Comparison of ENCODE assay signal across 13 mouse cellular contexts in the genomic region with DNA sequence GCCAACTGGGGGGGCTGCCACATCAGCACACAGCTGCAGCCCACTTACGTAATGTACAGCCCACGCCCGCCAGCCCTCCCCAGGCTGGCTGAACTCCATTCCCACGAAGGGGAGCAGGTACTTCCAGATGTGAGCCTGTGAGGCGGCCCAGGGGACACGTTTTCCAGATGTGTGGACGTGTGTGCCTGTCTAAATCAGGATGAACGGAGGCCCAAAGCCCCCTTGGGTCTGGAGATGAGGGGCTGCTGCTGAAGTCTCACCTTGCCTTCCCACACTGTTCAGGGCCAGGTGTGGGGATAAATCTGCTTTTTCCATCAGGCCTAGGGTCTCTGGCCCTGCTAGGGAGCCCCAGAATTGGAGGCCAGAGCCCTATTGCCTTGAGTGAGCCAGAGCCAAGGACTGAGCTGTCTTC. TPM values are rescaled to one million over a fixed set of nuclear protein-coding genes. Genes with fewer than 3 reads are reported as not detected.
DNase-seq lines count a peak whose midpoint lies in the region; ATAC-seq and TF ChIP-seq lines count a peak whose summit lies in the region.
"Had no signal": no experiment of that assay in that cellular context is flagged by ENCODE, and none has a peak within 500 bp of the region (broad histone marks: within the 10 kb centered on the region; RNA-seq: fewer than 3 reads in every experiment).

No protein-coding gene starts in this region.

- H3K36me3 ChIP-seq in heart, embryonic 11.5 days (ENCODE audit: control insufficient read depth, insufficient read depth, low read length), result peaks cover 3% of the 10 kb centered on the region; the same call in 1 of the 2 replicates
- H3K36me3 ChIP-seq in intestine, embryonic 15.5 days, result peaks cover 30% of the 10 kb centered on the region
- peaks cover 9% of the 10 kb centered on the region for H3K36me3 ChIP-seq in stomach, postnatal 0 days (ENCODE audit: control insufficient read depth, insufficient read depth, low read length)

- no peak for ATAC-seq in heart, embryonic 11.5 days (replicated peaks; ENCODE audit: insufficient number of reproducible peaks, low FRiP score, low TSS enrichment)
- ATAC-seq in intestine, embryonic 15.5 days, result no peak
- ATAC-seq in stomach, postnatal 0 days (ENCODE audit: low FRiP score, low TSS enrichment), result no peak
- ATAC-seq: activated CD4-positive, CD25-positive, alpha-beta regulatory T cell, adult 4 months had no signal

- intact Hi-C loops in heart, postnatal 14 days (cut with DNase I), result no loop called here

- H3K9ac ChIP-seq in heart, embryonic 11.5 days (ENCODE audit: low read depth, low read length), result peak overlapping the region; percentile 7; the same call in 1 of the 2 replicates
- H3K9ac ChIP-seq in intestine, embryonic 15.5 days, result peak overlapping the region; percentile 28
- peak overlapping the region; percentile 19 for H3K9ac ChIP-seq in stomach, postnatal 0 days (ENCODE audit: low read length)
- H3K9ac ChIP-seq: liver, embryonic 14.5 days had no signal

- no peak overlapping the region for H3K4me2 ChIP-seq in heart, embryonic 11.5 days
- H3K4me2 ChIP-seq in intestine, embryonic 15.5 days (replicated peaks), result no peak overlapping the region
- no peak overlapping the region for H3K4me2 ChIP-seq in stomach, postnatal 0 days (replicated peaks; ENCODE audit: low read depth)

- peak overlapping the region; percentile 98 for H3K27ac ChIP-seq in heart, embryonic 11.5 days (ENCODE audit: low read depth, low read length)
- peak overlapping the region; percentile 96 for H3K27ac ChIP-seq in intestine, embryonic 15.5 days
- peak overlapping the region; percentile 97 for H3K27ac ChIP-seq in stomach, postnatal 0 days (replicated peaks)
- H3K27ac ChIP-seq: liver, embryonic 14.5 days had no signal

- no peaks in the 10 kb centered on the region for H3K9me3 ChIP-seq in heart, embryonic 11.5 days (replicated peaks; ENCODE audit: control insufficient read depth, low read length)
- H3K9me3 ChIP-seq in intestine, embryonic 15.5 days, result no peaks in the 10 kb centered on the region
- H3K9me3 ChIP-seq in stomach, postnatal 0 days (ENCODE audit: control insufficient read depth, low read length), result no peaks in the 10 kb centered on the region

- WGBS in heart, embryonic 11.5 days (ENCODE audit: insufficient replicate concordance), result 69% methylated on average over 8 of the region's 8 CpGs
- 61% methylated on average over 8 of the region's 8 CpGs for whole genome bisulfite sequencing in intestine, embryonic 15.5 days
- WGBS in stomach, postnatal 0 days, result 42% methylated on average over 8 of the region's 8 CpGs

- DNase-seq in heart, postnatal 14 days, result no peak
- peak; percentile 14 for DNase-seq in urinary bladder, postnatal 25 days (ENCODE audit: low spot score)
- DNase-seq in urinary bladder, adult 2 months (ENCODE audit: low spot score), result no peak
- no peak for DNase-seq in stomach, postnatal 0 days (ENCODE audit: low spot score)
- DNase-seq in retina, postnatal 1 day, result no peak
- DNase-seq in natural killer cell, adult 2 months (ENCODE audit: low spot score in 2 of 2), result no peak
- DNase-seq: cerebellum, adult 2 months; thymus, postnatal 36 days had no signal

- no peaks in the 10 kb centered on the region for H3K27me3 ChIP-seq in heart, embryonic 11.5 days (ENCODE audit: control insufficient read depth, insufficient read depth, low read length)
- H3K27me3 ChIP-seq in intestine, embryonic 15.5 days (replicated peaks), result no peaks in the 10 kb centered on the region
- H3K27me3 ChIP-seq in stomach, postnatal 0 days (ENCODE audit: control insufficient read depth, insufficient read depth, low read length), result no peaks in the 10 kb centered on the region

- no peak for TF ChIP-seq CTCF in stomach, postnatal 0 days (IDR thresholded peaks at IDR 0.05; ENCODE audit: low read depth)

- no peak overlapping the region for H3K4me3 ChIP-seq in heart, embryonic 11.5 days (ENCODE audit: low read depth, low read length)
- no peak overlapping the region for H3K4me3 ChIP-seq in intestine, embryonic 15.5 days (replicated peaks)
- no peak overlapping the region for H3K4me3 ChIP-seq in stomach, postnatal 0 days (ENCODE audit: low read depth, low read length)

- H3K4me1 ChIP-seq in heart, embryonic 11.5 days (ENCODE audit: control insufficient read depth, insufficient read depth, low read length), result peaks cover 54% of the 10 kb centered on the region
- peaks cover 53% of the 10 kb centered on the region for H3K4me1 ChIP-seq in intestine, embryonic 15.5 days (replicated peaks)
- H3K4me1 ChIP-seq in stomach, postnatal 0 days (replicated peaks; ENCODE audit: control insufficient read depth, insufficient read depth), result peaks cover 9% of the 10 kb centered on the region

- TF ChIP-seq EP300 in stomach, postnatal 0 days (optimal IDR thresholded peaks at IDR 0.05), result no peak

RNA-seq across cellular contexts. Expression of a gene that starts 11.9 kb away (rescaled TPM):
- polyA plus RNA-seq in heart, embryonic 11.5 days (2014; fragmentation: Nextera tagmentation; extraction: Ambion mirVana), result 16.0 and 16.3 TPM in 2 replicates
- 1 to 10 TPM; 1.2 to 1.4 TPM for total RNA-seq in heart, postnatal 14 days (2021)
- polyA plus RNA-seq in urinary bladder, adult 2 months (2012; rRNA removed), result 74.3 and 79.9 TPM in 2 replicates
- 1.4 and 4.3 TPM in 2 replicates for polyA plus RNA-seq in intestine, embryonic 15.5 days (2015; fragmentation: Nextera tagmentation; extraction: Ambion mirVana)
- polyA plus RNA-seq in stomach, postnatal 0 days (2015; fragmentation: Nextera tagmentation; extraction: Ambion mirVana), result 8.0 and 11.7 TPM in 2 replicates

RNA-seq across cellular contexts. Expression of a gene that starts 26.1 kb away (rescaled TPM):
- polyA plus RNA-seq in heart, embryonic 11.5 days (2014; fragmentation: Nextera tagmentation; extraction: Ambion mirVana), result 31.4 and 32.1 TPM in 2 replicates
- total RNA-seq in heart, postnatal 14 days (2021), result 10 to 100 TPM; 63.5 to 77.2 TPM
- 379 and 420 TPM in 2 replicates for polyA plus RNA-seq in urinary bladder, adult 2 months (2012; rRNA removed)
- polyA plus RNA-seq in intestine, embryonic 15.5 days (2015; fragmentation: Nextera tagmentation; extraction: Ambion mirVana), result 130 and 145 TPM in 2 replicates
- polyA plus RNA-seq in stomach, postnatal 0 days (2015; fragmentation: Nextera tagmentation; extraction: Ambion mirVana), result 107 and 110 TPM in 2 replicates

RNA-seq across cellular contexts. Expression of a gene that starts 45.1 kb away (rescaled TPM):
- 46.1 and 51.6 TPM in 2 replicates for polyA plus RNA-seq in heart, embryonic 11.5 days (2014; fragmentation: Nextera tagmentation; extraction: Ambion mirVana)
- 1 to 10 TPM; 5.7 to 7.8 TPM for total RNA-seq in heart, postnatal 14 days (2021)
- 39.4 and 48.2 TPM in 2 replicates for polyA plus RNA-seq in urinary bladder, adult 2 months (2012; rRNA removed)
- polyA plus RNA-seq in intestine, embryonic 15.5 days (2015; fragmentation: Nextera tagmentation; extraction: Ambion mirVana), result 4.8 and 4.9 TPM in 2 replicates
- polyA plus RNA-seq in stomach, postnatal 0 days (2015; fragmentation: Nextera tagmentation; extraction: Ambion mirVana), result 19.1 and 19.6 TPM in 2 replicates
- polyA plus RNA-seq: activated CD4-positive, CD25-positive, alpha-beta regulatory T cell, adult 4 months had no signal

RNA-seq across cellular contexts. Expression of a gene that starts 45.7 kb away (rescaled TPM):
- 15.4 and 19.3 TPM in 2 replicates for polyA plus RNA-seq in heart, embryonic 11.5 days (2014; fragmentation: Nextera tagmentation; extraction: Ambion mirVana)
- 1 to 10 TPM; 2.7 to 7.4 TPM for total RNA-seq in heart, postnatal 14 days (2021)
- polyA plus RNA-seq in urinary bladder, adult 2 months (2012; rRNA removed), result 76.2 and 102 TPM in 2 replicates
- polyA plus RNA-seq in intestine, embryonic 15.5 days (2015; fragmentation: Nextera tagmentation; extraction: Ambion mirVana), result 44.9 and 57.4 TPM in 2 replicates
- polyA plus RNA-seq in stomach, postnatal 0 days (2015; fragmentation: Nextera tagmentation; extraction: Ambion mirVana), result 17.7 and 19.4 TPM in 2 replicates

RNA-seq across cellular contexts. Expression of a gene that starts 52.1 kb away (rescaled TPM):
- polyA plus RNA-seq in heart, embryonic 11.5 days (2014; fragmentation: Nextera tagmentation; extraction: Ambion mirVana), result 0.26 and 0.31 TPM in 2 replicates
- total RNA-seq in heart, postnatal 14 days (2021), result not detected
- 316 and 420 TPM in 2 replicates for polyA plus RNA-seq in urinary bladder, adult 2 months (2012; rRNA removed)
- 5.4 and 5.6 TPM in 2 replicates for polyA plus RNA-seq in intestine, embryonic 15.5 days (2015; fragmentation: Nextera tagmentation; extraction: Ambion mirVana)
- 70.7 and 78.9 TPM in 2 replicates for polyA plus RNA-seq in stomach, postnatal 0 days (2015; fragmentation: Nextera tagmentation; extraction: Ambion mirVana)
- total RNA-seq: monocyte, adult 5-6 weeks had no signal
- polyA plus RNA-seq: activated CD4-positive, CD25-positive, alpha-beta regulatory T cell, adult 4 months; cerebellum, adult 2 months had no signal
